Mouse (Mus musculus): ENCODE results near the gene Metrnl.

DNA sequence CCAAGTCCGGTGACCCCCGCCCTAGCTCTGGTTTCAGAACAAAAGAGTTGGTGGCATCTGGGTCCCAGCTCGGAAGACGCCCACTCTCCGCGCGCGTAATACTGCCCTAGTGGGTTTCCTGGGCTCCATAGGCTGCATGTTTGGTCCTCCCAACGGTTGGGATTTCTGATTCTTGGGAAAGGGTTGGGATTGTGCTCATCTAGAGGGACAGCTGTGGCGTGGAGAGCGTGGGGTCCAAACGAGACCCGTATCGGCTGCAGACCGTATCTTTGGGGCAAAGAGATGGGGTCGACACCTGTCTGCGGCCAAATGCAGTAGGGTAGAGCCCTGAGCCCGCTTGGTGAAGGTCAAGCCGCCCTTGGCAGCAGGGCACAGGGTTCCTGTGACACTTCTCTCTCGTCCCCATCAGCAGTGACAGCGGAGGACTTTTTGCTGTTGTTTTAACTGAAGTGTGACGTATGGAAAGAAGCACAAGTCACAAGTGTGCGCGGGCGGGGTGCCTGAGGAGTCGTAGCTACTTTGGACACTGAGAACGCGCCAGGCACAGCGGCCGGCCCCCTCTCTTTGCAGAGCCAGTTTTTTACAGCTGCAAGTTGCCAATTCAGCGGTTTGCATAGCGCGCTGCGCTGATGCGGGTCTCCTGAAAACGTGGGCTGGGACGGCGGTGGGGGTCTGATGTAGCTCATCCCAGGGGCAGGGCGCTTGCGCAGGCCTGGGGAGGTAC, 1.7 kb downstream of the Metrnl start:
- TF ChIP-seq CTCF (IDR thresholded peaks at IDR 0.05; ENCODE audit: control insufficient read depth, insufficient read depth, insufficient read length) (no peak), CEBPB (IDR thresholded peaks at IDR 0.05; ENCODE audit: low read depth) (no peak), FOSL1 (IDR thresholded peaks at IDR 0.05; ENCODE audit: insufficient read depth, low read length, poor library complexity, severe bottlenecking) (no peak)

Measured in C2C12 (cell line).